Comparison of ENCODE assay signal across 20 mouse cellular contexts in the genomic region with DNA sequence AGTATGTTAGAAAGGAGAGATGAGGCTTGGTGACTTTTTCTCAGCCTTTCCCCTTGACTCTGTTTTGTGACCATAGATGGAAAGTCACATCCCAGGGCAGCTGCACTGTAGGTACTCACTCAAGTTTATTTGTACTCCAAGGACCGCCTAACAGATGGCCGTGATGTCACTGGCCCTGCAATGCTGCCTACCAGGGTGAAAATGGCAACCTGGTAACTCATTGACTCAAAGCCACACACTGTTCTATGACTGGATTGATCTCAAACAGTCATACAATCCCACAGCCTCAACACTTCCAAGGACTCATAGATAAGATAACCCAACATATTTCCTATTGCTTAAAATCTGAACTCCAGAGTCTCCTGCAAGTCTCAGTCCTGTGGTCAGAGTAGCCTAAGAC.
DNase-seq lines count a peak whose midpoint lies in the region; ATAC-seq and TF ChIP-seq lines count a peak whose summit lies in the region.
"Had no signal": no experiment of that assay in that cellular context is flagged by ENCODE, and none has a peak within 500 bp of the region (broad histone marks: within the 10 kb centered on the region; RNA-seq: fewer than 3 reads in every experiment).

No protein-coding gene starts in this region.

- H3K4me1 ChIP-seq in stomach, embryonic 15.5 days, result no peaks in the 10 kb centered on the region
- no peaks in the 10 kb centered on the region for H3K4me1 ChIP-seq in stomach, postnatal 0 days (replicated peaks; ENCODE audit: control insufficient read depth, insufficient read depth)
- H3K4me1 ChIP-seq: embryonic facial prominence, embryonic 12.5 days had no signal

- H3K4me3 ChIP-seq in stomach, embryonic 15.5 days (replicated peaks), result no peak overlapping the region
- no peak overlapping the region for H3K4me3 ChIP-seq in stomach, postnatal 0 days (ENCODE audit: low read depth, low read length)
- H3K4me3 ChIP-seq: embryonic facial prominence, embryonic 10.5 days; embryonic facial prominence, embryonic 12.5 days; forebrain, embryonic 13.5 days; forebrain, embryonic 15.5 days had no signal

- H3K9ac ChIP-seq in stomach, embryonic 15.5 days, result no peak overlapping the region
- no peak overlapping the region for H3K9ac ChIP-seq in stomach, postnatal 0 days (ENCODE audit: low read length)
- H3K9ac ChIP-seq: embryonic facial prominence, embryonic 12.5 days; forebrain, embryonic 13.5 days; forebrain, embryonic 15.5 days had no signal

- 79% methylated on average over 2 of the region's 2 CpGs for WGBS in stomach, embryonic 15.5 days
- WGBS in stomach, postnatal 0 days, result 74% methylated on average over 2 of the region's 2 CpGs

- no peak overlapping the region for H3K4me2 ChIP-seq in stomach, embryonic 15.5 days
- H3K4me2 ChIP-seq in stomach, postnatal 0 days (replicated peaks; ENCODE audit: low read depth), result no peak overlapping the region
- H3K4me2 ChIP-seq: embryonic facial prominence, embryonic 12.5 days; forebrain, embryonic 13.5 days; forebrain, embryonic 15.5 days had no signal

- TF ChIP-seq EP300 in stomach, postnatal 0 days (optimal IDR thresholded peaks at IDR 0.05), result no peak

- H3K27ac ChIP-seq in stomach, embryonic 15.5 days, result no peak overlapping the region
- H3K27ac ChIP-seq in stomach, postnatal 0 days (replicated peaks), result no peak overlapping the region
- H3K27ac ChIP-seq: embryonic facial prominence, embryonic 10.5 days; embryonic facial prominence, embryonic 12.5 days; forebrain, embryonic 13.5 days; forebrain, embryonic 15.5 days had no signal

- no peaks in the 10 kb centered on the region for H3K27me3 ChIP-seq in stomach, embryonic 15.5 days (replicated peaks)
- H3K27me3 ChIP-seq in stomach, postnatal 0 days (ENCODE audit: control insufficient read depth, insufficient read depth, low read length), result no peaks in the 10 kb centered on the region
- H3K27me3 ChIP-seq: forebrain, embryonic 15.5 days had no signal

- ATAC-seq in stomach, embryonic 15.5 days (ENCODE audit: insufficient read depth, low FRiP score, low read depth), result peak; percentile 39; the same call in 1 of the 2 replicates
- no peak for ATAC-seq in stomach, postnatal 0 days (ENCODE audit: low FRiP score, low TSS enrichment)
- ATAC-seq: forebrain, embryonic 13.5 days; forebrain, embryonic 15.5 days had no signal

- TF ChIP-seq CTCF in stomach, postnatal 0 days (IDR thresholded peaks at IDR 0.05; ENCODE audit: low read depth), result no peak

- H3K9me3 ChIP-seq in stomach, embryonic 15.5 days, result no peaks in the 10 kb centered on the region
- H3K9me3 ChIP-seq in stomach, postnatal 0 days (ENCODE audit: control insufficient read depth, low read length), result no peaks in the 10 kb centered on the region
- H3K9me3 ChIP-seq: embryonic facial prominence, embryonic 10.5 days; forebrain, embryonic 13.5 days; forebrain, embryonic 15.5 days had no signal

- no peaks in the 10 kb centered on the region for H3K36me3 ChIP-seq in stomach, embryonic 15.5 days
- H3K36me3 ChIP-seq in stomach, postnatal 0 days (ENCODE audit: control insufficient read depth, insufficient read depth, low read length), result no peaks in the 10 kb centered on the region
- H3K36me3 ChIP-seq: embryonic facial prominence, embryonic 10.5 days; embryonic facial prominence, embryonic 12.5 days; forebrain, embryonic 15.5 days had no signal

- peak; percentile 12 for DNase-seq in kidney, adult 11 months
- DNase-seq in kidney, postnatal 10 days, result no peak
- DNase-seq in kidney, adult 9 months, result peak; percentile 22
- DNase-seq in kidney, postnatal 25 days, result no peak
- DNase-seq in stomach, postnatal 0 days (ENCODE audit: low spot score), result no peak
- DNase-seq in yolk sac, embryonic 10.5 days (ENCODE audit: low spot score), result peak; percentile 38
- DNase-seq in adrenal gland, postnatal 14 days, result no peak
- DNase-seq: adrenal gland, adult 2 months; adrenal gland, postnatal 10 days; adrenal gland, postnatal 36 days; cerebellum, adult 11-12 months; cerebellum, adult 2 months; cerebellum, adult 9-10 months; cerebellum, postnatal 10 days; cerebellum, postnatal 25 days had no signal

Comparison
In these comparisons a context has a peak if more than half of its experiments do, and no peak if none do; other contexts are left out.
1. DNase-seq: peak in kidney, adult 11 months (single experiment), kidney, adult 9 months (single experiment) and yolk sac, embryonic 10.5 days (single experiment); none in kidney, postnatal 10 days (single experiment), kidney, postnatal 25 days (0 of 2), stomach, postnatal 0 days (single experiment) and adrenal gland, postnatal 14 days (single experiment).